Mouse (Mus musculus) naive thymus-derived CD4-positive, alpha-beta T cell, adult 5 months (primary cell): ENCODE data around the gene Gm4792. TPM values are rescaled to one million over a fixed set of nuclear protein-coding genes. Genes with fewer than 3 reads are reported as not detected.

Experiments
- polyA plus RNA-seq: library from polyadenylated mRNA; unstranded; fragments of 100-300 nt; shearing (Covaris generic); gene quantifications from one replicate; pipeline ENCODE4 v1.2.1, GENCODE M21; 2017

Gene Gm4792
- not detected for polyA plus RNA-seq

DNA sequence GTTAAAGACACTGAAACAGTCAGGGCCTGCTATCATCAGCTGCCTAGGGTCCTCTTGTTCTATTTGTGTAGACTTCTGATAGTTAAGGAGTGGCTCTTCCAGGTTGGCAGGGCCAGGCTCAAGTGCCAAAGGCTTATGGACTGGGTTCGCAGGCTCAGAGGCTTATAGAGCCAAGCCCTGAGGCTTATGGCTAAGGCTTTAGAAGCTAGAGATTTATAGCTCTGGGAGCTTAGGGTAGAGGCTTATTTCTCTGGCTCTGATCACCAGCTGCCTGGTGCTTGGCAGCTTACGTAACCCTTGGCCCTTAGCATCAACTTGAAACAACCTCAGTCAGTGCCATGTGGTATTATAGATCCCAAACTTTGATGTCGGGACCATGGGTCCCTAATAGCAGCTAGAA is at the start of gene Gm4792:
Gene Gm4792, minus strand, starts transcription at position 233 of the 400 bp plus-strand sequence.

DNA sequence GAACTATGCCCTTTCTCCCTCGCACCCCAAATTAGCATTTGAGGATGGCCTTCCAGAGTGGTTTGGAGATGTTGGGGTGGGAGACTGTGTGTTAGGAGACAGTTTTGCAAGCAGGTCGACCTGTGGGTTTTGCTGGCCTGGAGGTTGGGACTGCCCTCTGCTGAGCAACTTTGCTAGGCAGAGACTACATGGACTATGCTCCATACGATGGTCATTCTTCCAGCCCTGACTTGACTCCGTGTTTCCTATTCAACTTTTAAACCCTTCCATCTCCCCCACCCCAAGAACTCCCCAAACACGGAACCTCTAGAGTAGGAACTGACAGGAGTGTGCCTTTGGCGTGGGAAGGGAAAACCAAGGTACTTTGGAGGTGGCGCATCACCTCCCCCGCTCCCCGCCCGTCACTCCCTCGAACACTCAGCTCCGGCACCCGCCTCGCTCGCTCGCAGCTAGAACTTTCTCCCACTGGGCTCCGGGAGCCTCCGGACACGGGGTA is 13.1 kb upstream of the Gm4792 start, which contains the start of gene Tmcc3:
Gene Tmcc3, plus strand, starts transcription at position 439 of the 496 bp plus-strand sequence.

Other genes starting within 250 kb of the Gm4792 start
- 7.5 TPM for gene Nr2c1, start 150.7 kb downstream of the Gm4792 start, polyA plus RNA-seq
- 61.5 TPM for gene Ndufa12, start 100.0 kb downstream of the Gm4792 start, polyA plus RNA-seq
- gene Tmcc3, start 13.2 kb upstream of the Gm4792 start, polyA plus RNA-seq, result 3.3 TPM